Mouse (Mus musculus) CH12.LX (cell line): ENCODE results near the gene Bdh2.

ENCODE experiments used
- HCFC1 ChIP-seq: IDR thresholded peaks from 2 replicates; pipeline ENCODE4 v1.6.1; 2012; ENCODE audit warnings: low read depth, mild to moderate bottlenecking, inconsistent platforms, low read length, improper control_type of control experiment
- KAT2A ChIP-seq: IDR thresholded peaks from 2 replicates; pipeline ENCODE4 v1.6.1; 2012; ENCODE audit warnings: low read length, improper control_type of control experiment, inconsistent platforms; ENCODE audit not compliant: insufficient replicate concordance
- POLR2A ChIP-seq: IDR thresholded peaks from 2 replicates; pipeline ENCODE4 v1.6.1; 2011; ENCODE audit warnings: low read depth, mild to moderate bottlenecking, improper control_type of control experiment, low read length
- POLR2AphosphoS2 ChIP-seq: IDR thresholded peaks from 2 replicates; pipeline ENCODE4 v1.6.1; 2011; ENCODE audit warnings: low read depth, low read length, improper control_type of control experiment
- SMC3 ChIP-seq: IDR thresholded peaks from 2 replicates; pipeline ENCODE4 v1.6.1; 2011; ENCODE audit warnings: low read depth, low read length, improper control_type of control experiment
- UBTF ChIP-seq: IDR thresholded peaks from 2 replicates; pipeline ENCODE4 v1.6.1; 2012; ENCODE audit warnings: low read depth, mild to moderate bottlenecking, inconsistent platforms, low read length, improper control_type of control experiment, moderate library complexity

DNA sequence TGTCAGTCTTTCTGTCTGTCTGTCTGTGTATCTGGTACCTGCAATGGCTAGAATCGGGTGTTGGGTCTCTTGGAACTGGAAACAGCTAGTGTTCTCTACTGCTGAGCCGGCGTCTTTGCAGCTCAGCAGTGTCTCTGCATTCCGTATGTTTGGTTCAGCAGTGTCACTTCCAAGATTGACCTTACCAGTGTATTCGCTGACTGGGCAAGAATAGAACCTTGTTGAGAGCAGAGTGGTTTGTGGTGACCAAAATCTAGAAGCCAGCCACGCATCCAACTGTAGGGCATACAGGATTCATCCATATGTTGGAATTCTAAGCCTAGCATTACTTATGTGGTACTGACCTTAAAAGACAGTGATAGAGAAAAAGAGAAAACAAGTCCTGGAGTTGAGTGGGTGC lies 29.2 kb upstream of the Bdh2 start:
- TF ChIP-seq HCFC1 (no peak), KAT2A (no peak), UBTF (no peak), POLR2AphosphoS2 (no peak), POLR2A (no peak), SMC3 (no peak)
